Mouse (Mus musculus): ENCODE data around the gene Ddx58.

- TF ChIP-seq CTCF (IDR thresholded peaks at IDR 0.05; ENCODE audit: borderline replicate concordance, control insufficient read depth, extremely low read depth, insufficient read depth, low read length, poor library complexity) (no peak), POLR2A (IDR thresholded peaks at IDR 0.05; ENCODE audit: control insufficient read depth, extremely low read depth, insufficient read depth, low read length, poor library complexity) (no peak)
Observed at GRCm38 (mm10) chr4:40193461-40193860, 46.2 kb downstream of the Ddx58 start.
